Mouse (Mus musculus): ENCODE data around the gene Ccl3. TPM values are rescaled to one million over a fixed set of nuclear protein-coding genes. Genes with fewer than 3 reads are reported as not detected.

Ccl3 gene
- polyA plus RNA-seq, 1 experiment from 2014 or later = 0.95 TPM

DNA sequence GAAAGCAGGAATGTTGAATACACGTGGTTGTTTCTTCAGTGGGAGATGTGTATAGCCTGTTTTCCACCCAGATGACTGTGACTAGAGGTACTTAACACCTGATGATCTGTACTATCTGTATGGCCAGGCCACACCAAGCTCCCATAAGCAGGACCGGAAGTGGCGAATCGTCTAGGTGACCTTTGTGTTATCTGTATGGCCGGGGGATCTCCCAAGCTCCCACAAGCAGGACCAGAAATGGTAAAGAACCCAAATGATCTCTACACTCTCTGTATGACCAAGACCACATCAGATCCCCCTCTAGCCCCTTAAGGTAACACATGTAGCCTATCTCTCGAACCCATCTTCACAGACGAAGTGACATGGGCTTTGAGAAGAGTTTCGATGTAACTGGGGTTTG, 5.5 kb upstream of the Ccl3 start:
- no peak overlapping the region for H3K9ac ChIP-seq (ENCODE audit: low read length)
- no peaks in the 10 kb centered on the region for H3K27me3 ChIP-seq (ENCODE audit: control insufficient read depth, insufficient read depth, low read length)
- H3K27ac ChIP-seq (ENCODE audit: low read depth, low read length) = no peak overlapping the region
- no peaks in the 10 kb centered on the region for H3K36me3 ChIP-seq (ENCODE audit: control insufficient read depth, insufficient read depth, low read length)
- WGBS = 90% methylated on average over 8 of the region's 8 CpGs
- H3K4me2 ChIP-seq (ENCODE audit: low read depth) = no peak overlapping the region
- H3K4me1 ChIP-seq (ENCODE audit: control insufficient read depth, insufficient read depth, low read length) = no peaks in the 10 kb centered on the region
- DNase-seq (ENCODE audit: low spot score) (no peak), ATAC-seq (ENCODE audit: insufficient read depth, low FRiP score, low TSS enrichment) (no peak)
- H3K4me3 ChIP-seq (ENCODE audit: low read depth, low read length) = no peak overlapping the region
- no peaks in the 10 kb centered on the region for H3K9me3 ChIP-seq (ENCODE audit: control insufficient read depth, low read length)

DNA sequence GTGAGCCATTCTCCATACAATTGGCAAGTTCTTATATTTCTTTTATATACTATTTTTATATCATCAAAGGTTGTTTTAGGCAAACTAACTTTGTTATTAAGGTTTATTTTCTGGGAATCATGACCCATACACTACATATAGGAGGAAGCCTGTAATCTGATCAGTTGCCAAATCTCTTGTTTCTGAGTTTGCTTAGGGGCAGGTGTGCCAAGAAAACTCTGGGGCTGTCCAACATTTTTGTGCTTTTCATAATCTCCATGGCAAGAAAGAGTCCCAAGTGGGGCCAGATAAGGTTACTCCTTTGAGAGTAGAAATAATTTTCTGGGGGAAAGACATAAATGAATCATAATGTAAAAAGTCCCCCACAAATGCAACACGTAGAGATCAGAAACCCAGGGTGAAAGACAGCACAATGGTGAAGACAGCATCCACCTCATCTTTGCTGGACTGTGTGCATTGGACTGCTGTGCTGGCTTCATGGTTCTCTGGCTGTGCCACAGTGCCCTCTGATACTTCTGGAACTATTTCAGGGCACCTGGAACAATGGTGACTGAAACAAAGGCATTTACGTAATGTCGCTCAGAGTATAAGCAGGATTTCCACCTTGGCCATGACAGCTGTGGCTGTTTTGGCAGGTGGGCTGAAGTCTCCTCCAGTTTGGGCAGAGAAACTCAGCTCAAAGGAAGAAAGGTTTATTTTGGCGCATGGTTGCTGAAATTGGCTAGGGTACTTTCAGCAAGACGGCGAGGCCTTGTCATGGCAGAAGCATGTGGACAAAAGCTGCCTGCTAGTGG, 2.6 kb downstream of the Ccl3 start:
- Histone ChIP-seq H3K36me3 (ENCODE audit: control insufficient read depth, insufficient read depth, low read length) (no peaks in the 10 kb centered on the region), H3K9ac (ENCODE audit: low read length) (no peak overlapping the region), H3K4me3 (ENCODE audit: low read depth, low read length) (no peak overlapping the region), H3K9me3 (ENCODE audit: control insufficient read depth, low read length) (no peaks in the 10 kb centered on the region), H3K4me1 (ENCODE audit: control insufficient read depth, insufficient read depth, low read length) (no peaks in the 10 kb centered on the region), H3K4me2 (ENCODE audit: low read depth) (no peak overlapping the region), H3K27ac (ENCODE audit: low read depth, low read length) (no peak overlapping the region), H3K27me3 (ENCODE audit: control insufficient read depth, insufficient read depth, low read length) (no peaks in the 10 kb centered on the region)
- 95% methylated on average over 6 of the region's 6 CpGs for WGBS
- ATAC-seq (ENCODE audit: insufficient read depth, low FRiP score, low TSS enrichment) (no peak), DNase-seq (ENCODE audit: low spot score) (no peak)

DNA sequence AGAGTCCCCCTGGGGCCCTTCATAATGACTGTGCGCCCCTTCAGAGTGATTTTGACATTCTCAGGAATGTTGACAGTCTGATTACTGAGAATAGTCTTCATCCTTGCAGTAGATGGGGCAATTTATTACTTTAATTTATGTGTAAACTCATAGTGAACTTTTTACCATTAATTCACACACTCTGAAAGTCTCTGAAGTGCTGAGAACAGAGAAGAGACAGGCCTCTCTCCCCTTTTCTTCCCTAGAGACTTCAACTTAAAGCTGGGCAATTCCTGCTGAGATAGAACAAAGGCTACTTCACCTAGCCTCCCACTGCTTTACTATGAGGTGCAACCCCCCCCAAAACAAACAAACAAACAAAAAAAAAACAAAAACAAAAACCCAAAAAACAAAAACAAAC, 3.6 kb downstream of the Ccl3 start, which contains the start of gene Rpl9-ps1:
Gene Rpl9-ps1, minus strand, starts transcription at position 101 of the 400 bp plus-strand sequence.
- H3K27ac ChIP-seq (ENCODE audit: low read depth, low read length) = no peak within 1 kb of the TSS
- H3K27me3 ChIP-seq (ENCODE audit: control insufficient read depth, insufficient read depth, low read length) = no peaks in the 10 kb centered on the region
- no peak within 1 kb of the TSS for H3K9ac ChIP-seq (ENCODE audit: low read length)
- no peaks in the 10 kb centered on the region for H3K36me3 ChIP-seq (ENCODE audit: control insufficient read depth, insufficient read depth, low read length)
- WGBS = 89% methylated on average over 1 of the region's 1 CpGs
- H3K4me3 ChIP-seq (ENCODE audit: low read depth, low read length) = no peak within 1 kb of the TSS
- DNase-seq (ENCODE audit: low spot score) = no peak
- H3K4me1 ChIP-seq (ENCODE audit: control insufficient read depth, insufficient read depth, low read length) = no peaks in the 10 kb centered on the region
- no peaks in the 10 kb centered on the region for H3K9me3 ChIP-seq (ENCODE audit: control insufficient read depth, low read length)
- H3K4me2 ChIP-seq (ENCODE audit: low read depth) = no peak within 1 kb of the TSS
- ATAC-seq (ENCODE audit: insufficient read depth, low FRiP score, low TSS enrichment) = no peak

- no peak overlapping the region for H3K9ac ChIP-seq (ENCODE audit: low read length)
- no peak overlapping the region for H3K27ac ChIP-seq (ENCODE audit: low read depth, low read length)
- H3K4me2 ChIP-seq (ENCODE audit: low read depth) = no peak overlapping the region
- no peaks in the 10 kb centered on the region for H3K9me3 ChIP-seq (ENCODE audit: control insufficient read depth, low read length)
- no peaks in the 10 kb centered on the region for H3K4me1 ChIP-seq (ENCODE audit: control insufficient read depth, insufficient read depth, low read length)
- no peaks in the 10 kb centered on the region for H3K27me3 ChIP-seq (ENCODE audit: control insufficient read depth, insufficient read depth, low read length)
- DNase-seq (ENCODE audit: low spot score) = no peak
- no peak overlapping the region for H3K4me3 ChIP-seq (ENCODE audit: low read depth, low read length)
- no peaks in the 10 kb centered on the region for H3K36me3 ChIP-seq (ENCODE audit: control insufficient read depth, insufficient read depth, low read length)
- no peak for ATAC-seq (ENCODE audit: insufficient read depth, low FRiP score, low TSS enrichment)
- WGBS = 95% methylated on average over 2 of the region's 2 CpGs
These were observed 7.9 kb downstream of the Ccl3 start for GRCm38 (mm10) chr11:83641216-83641615.

GRCm38 (mm10) chr11:83640141-83640540, 9.0 kb downstream of the Ccl3 start:
- no peak overlapping the region for H3K4me3 ChIP-seq (ENCODE audit: low read depth, low read length)
- H3K4me1 ChIP-seq (ENCODE audit: control insufficient read depth, insufficient read depth, low read length) = no peaks in the 10 kb centered on the region
- no peak overlapping the region for H3K9ac ChIP-seq (ENCODE audit: low read length)
- no peaks in the 10 kb centered on the region for H3K9me3 ChIP-seq (ENCODE audit: control insufficient read depth, low read length)
- no peaks in the 10 kb centered on the region for H3K27me3 ChIP-seq (ENCODE audit: control insufficient read depth, insufficient read depth, low read length)
- H3K36me3 ChIP-seq (ENCODE audit: control insufficient read depth, insufficient read depth, low read length) = no peaks in the 10 kb centered on the region
- no peak overlapping the region for H3K27ac ChIP-seq (ENCODE audit: low read depth, low read length)
- H3K4me2 ChIP-seq (ENCODE audit: low read depth) = no peak overlapping the region
- ATAC-seq (ENCODE audit: insufficient read depth, low FRiP score, low TSS enrichment) = no peak
- WGBS = 78% methylated on average over 5 of the region's 5 CpGs
- DNase-seq (ENCODE audit: low spot score) = no peak

DNA sequence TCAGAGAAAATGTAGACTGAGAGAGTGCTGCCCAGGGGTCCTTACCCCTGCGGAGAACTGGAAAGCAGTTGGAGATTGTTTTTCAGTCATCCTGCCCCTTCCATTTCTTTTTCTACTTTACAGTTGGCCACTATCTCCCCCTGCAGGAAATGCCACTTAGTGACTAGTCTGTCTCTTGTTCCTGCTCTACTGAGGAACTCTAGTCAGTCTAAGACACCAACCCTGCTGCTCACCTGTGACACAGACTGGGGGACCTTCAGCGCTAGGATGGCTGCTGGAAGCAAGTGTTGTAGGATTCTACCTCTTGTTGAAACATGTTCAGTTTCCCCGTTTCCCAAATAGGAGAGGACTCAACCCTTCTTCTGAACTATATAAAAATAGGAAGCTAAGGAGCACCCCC, 9.6 kb downstream of the Ccl3 start:
- no peaks in the 10 kb centered on the region for H3K27me3 ChIP-seq (ENCODE audit: control insufficient read depth, insufficient read depth, low read length)
- no peaks in the 10 kb centered on the region for H3K9me3 ChIP-seq (ENCODE audit: control insufficient read depth, low read length)
- no peak overlapping the region for H3K9ac ChIP-seq (ENCODE audit: low read length)
- no peak for DNase-seq (ENCODE audit: low spot score)
- no peak overlapping the region for H3K27ac ChIP-seq (ENCODE audit: low read depth, low read length)
- no peaks in the 10 kb centered on the region for H3K4me1 ChIP-seq (ENCODE audit: control insufficient read depth, insufficient read depth, low read length)
- ATAC-seq (ENCODE audit: insufficient read depth, low FRiP score, low TSS enrichment) = no peak
- H3K4me2 ChIP-seq (ENCODE audit: low read depth) = no peak overlapping the region
- no peaks in the 10 kb centered on the region for H3K36me3 ChIP-seq (ENCODE audit: control insufficient read depth, insufficient read depth, low read length)
- WGBS = 62% methylated on average over 3 of the region's 3 CpGs
- H3K4me3 ChIP-seq (ENCODE audit: low read depth, low read length) = no peak overlapping the region

- WGBS = 68% methylated on average over 2 of the region's 2 CpGs
These were observed 10.2 kb downstream of the Ccl3 start for GRCm38 (mm10) chr11:83638934-83639333.

DNA sequence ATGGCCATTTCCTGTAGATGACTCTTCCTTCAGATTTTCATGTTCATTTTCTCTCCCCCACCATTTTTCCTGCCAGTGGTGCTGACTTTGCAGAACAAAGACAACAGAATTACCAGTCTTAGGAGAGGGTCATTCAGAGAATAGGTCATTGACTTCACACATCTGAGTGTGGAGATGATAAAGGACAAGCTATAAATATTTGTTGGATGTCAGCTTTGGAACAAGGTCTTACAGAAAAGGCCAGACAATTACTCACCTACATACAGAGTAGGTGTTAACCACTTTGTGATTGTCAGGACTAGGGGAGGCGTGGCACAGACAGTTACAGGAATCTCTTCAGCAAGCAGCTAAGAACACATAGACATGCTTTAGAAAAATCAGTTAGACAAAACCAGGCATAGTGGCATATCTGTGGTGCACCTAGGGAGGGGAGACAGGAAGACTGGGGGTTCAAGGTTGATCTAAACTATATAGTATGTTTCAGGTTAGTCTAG, 12.4 kb downstream of the Ccl3 start:
- Histone ChIP-seq H3K4me1 (ENCODE audit: control insufficient read depth, insufficient read depth, low read length) (no peaks in the 10 kb centered on the region), H3K9ac (ENCODE audit: low read length) (no peak overlapping the region), H3K36me3 (ENCODE audit: control insufficient read depth, insufficient read depth, low read length) (no peaks in the 10 kb centered on the region), H3K4me3 (ENCODE audit: low read depth, low read length) (no peak overlapping the region), H3K27ac (ENCODE audit: low read depth, low read length) (no peak overlapping the region), H3K27me3 (ENCODE audit: control insufficient read depth, insufficient read depth, low read length) (no peaks in the 10 kb centered on the region), H3K9me3 (ENCODE audit: control insufficient read depth, low read length) (no peaks in the 10 kb centered on the region), H3K4me2 (ENCODE audit: low read depth) (no peak overlapping the region)
- WGBS = 93% methylated on average over 1 of the region's 1 CpGs
- DNase-seq (ENCODE audit: low spot score) (no peak), ATAC-seq (ENCODE audit: insufficient read depth, low FRiP score, low TSS enrichment) (no peak)

More at GRCm38 (mm10) chr11:83638934-83639333, 10.2 kb downstream of the Ccl3 start:
- Histone ChIP-seq H3K4me1 (ENCODE audit: control insufficient read depth, insufficient read depth, low read length) (no peaks in the 10 kb centered on the region), H3K9ac (ENCODE audit: low read length) (no peak overlapping the region), H3K27me3 (ENCODE audit: control insufficient read depth, insufficient read depth, low read length) (no peaks in the 10 kb centered on the region), H3K4me2 (ENCODE audit: low read depth) (no peak overlapping the region), H3K9me3 (ENCODE audit: control insufficient read depth, low read length) (no peaks in the 10 kb centered on the region), H3K36me3 (ENCODE audit: control insufficient read depth, insufficient read depth, low read length) (no peaks in the 10 kb centered on the region), H3K27ac (ENCODE audit: low read depth, low read length) (no peak overlapping the region), H3K4me3 (ENCODE audit: low read depth, low read length) (no peak overlapping the region)
- no peak for ATAC-seq (ENCODE audit: insufficient read depth, low FRiP score, low TSS enrichment)
- DNase-seq (ENCODE audit: low spot score) = no peak

GRCm38 (mm10) chr11:83634898-83635297, 14.3 kb downstream of the Ccl3 start:
- ATAC-seq (ENCODE audit: insufficient read depth, low FRiP score, low TSS enrichment) (no peak), DNase-seq (ENCODE audit: low spot score) (no peak)
- Histone ChIP-seq H3K9ac (ENCODE audit: low read length) (no peak overlapping the region), H3K27me3 (ENCODE audit: control insufficient read depth, insufficient read depth, low read length) (no peaks in the 10 kb centered on the region), H3K9me3 (ENCODE audit: control insufficient read depth, low read length) (no peaks in the 10 kb centered on the region), H3K4me3 (ENCODE audit: low read depth, low read length) (no peak overlapping the region), H3K4me1 (ENCODE audit: control insufficient read depth, insufficient read depth, low read length) (no peaks in the 10 kb centered on the region), H3K4me2 (ENCODE audit: low read depth) (no peak overlapping the region), H3K36me3 (ENCODE audit: control insufficient read depth, insufficient read depth, low read length) (no peaks in the 10 kb centered on the region), H3K27ac (ENCODE audit: low read depth, low read length) (no peak overlapping the region)
- WGBS = 97% methylated on average over 2 of the region's 2 CpGs
